Mouse (Mus musculus): ENCODE data around the gene Lrmp.
"Not testable (repeated sequence)": the region's sequence is repeated elsewhere in the genome, so short reads cannot be mapped to it uniquely, and the experiment has no call there.

The Lrmp gene

DNA sequence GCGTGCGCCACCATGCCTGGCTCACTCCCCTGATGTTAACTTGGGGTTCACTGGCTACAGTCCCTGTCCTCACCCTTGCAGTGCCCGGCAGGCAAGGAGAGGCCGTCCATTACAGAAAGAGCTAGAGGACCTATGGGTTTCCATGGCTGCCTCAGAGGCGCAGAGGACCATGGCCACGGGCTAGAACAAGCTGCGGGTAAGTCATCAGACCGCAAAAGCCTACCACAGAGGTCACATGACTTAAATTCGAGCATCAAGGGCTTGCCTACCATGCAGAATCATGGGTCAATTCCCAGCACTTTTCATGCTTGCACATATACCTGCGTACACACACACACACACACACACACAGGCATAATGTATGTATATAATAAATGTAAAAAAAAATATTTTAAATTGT is 10.0 kb upstream of the Lrmp start:
- DNase-seq, result peak; percentile 59 to 62

DNA sequence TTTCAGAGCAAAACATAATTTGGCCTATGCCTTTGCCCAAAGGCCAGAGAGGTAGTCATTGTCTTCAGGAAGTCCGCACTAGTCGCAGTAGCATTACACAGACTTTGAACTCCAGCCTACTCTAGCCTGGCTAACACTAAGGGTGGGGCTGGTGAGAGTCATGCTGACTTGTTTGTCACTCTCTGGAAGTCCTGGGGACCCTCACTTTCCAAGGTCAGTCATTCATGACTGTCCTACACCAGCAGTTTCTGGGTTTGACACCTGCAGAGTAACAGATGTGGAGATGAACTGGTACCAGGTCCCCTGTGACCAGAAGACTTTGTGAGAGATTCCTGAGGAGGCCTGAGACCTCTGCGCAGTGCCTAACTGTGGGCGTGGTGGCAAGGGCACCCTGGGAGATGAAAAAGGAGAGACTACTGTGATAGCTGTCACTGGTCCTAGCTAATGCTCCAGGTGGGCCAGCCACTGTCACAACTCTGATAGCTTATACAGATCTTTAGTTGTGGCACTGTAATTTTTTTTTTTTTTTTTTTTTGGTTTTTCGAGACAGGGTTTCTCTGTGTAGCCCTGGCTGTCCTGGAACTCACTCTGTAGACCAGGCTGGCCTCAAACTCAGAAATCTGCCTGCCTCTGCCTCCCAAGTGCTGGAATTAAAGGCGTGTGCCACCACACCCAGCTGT is 9.2 kb upstream of the Lrmp start:
- DNase-seq, result peak; percentile 37 to 41

DNA sequence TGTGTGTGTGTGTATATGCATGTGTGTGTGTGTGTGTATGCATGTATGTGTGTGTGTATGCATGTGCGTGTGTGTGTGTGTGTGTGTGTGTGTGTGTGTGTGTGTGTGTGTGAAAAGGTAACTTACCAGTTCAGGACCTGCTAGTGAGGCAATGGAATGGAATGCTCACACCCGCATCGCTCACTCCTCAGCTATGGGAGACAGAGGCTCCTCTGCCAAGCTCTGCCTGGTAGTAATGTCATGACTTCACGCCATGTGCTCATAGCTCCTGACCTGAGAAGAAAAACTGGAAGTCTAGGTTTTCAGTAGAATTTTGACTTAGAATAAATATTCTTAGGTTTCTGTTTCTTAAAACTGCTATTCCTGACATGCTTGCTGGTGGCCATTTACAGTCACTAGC is 4.7 kb upstream of the Lrmp start:
- no peak for DNase-seq

DNA sequence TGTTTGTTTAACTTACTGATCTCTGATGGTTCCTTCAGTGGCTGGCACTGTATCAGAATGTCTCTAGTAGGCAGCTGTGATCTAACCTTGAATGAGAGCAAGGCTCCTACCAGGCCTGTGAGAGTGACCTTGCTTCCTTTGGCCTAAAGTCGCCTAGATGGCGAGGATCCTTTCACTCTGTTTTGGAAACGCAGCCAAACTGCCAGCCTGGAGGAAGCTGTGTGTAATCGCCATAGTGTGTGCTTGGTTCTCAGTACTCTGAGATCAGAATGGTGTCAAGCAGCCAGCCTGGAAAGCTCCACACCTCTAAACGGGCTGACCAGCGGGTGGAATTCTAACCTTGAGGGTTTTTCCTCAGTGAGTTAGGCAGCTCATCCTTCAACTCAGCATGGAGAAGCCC is 2.6 kb upstream of the Lrmp start:
- no peak for DNase-seq

DNA sequence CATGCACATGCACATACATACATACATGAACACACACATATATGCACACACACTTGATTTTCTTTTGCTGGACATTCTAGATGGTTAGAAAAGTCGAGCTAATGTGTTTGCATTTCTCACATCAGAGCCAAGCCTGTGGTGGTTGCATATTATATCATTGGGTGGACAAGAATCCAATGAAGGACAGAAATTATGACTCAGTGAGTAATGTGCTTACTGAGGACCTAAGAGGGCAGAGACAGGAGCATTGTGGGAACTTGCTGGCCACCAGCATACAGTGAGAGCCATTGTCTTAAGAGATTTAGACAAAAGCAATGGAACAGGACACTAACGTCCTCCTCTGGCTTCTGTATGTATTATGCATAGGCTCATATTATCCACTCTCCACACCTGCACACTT is 892 bp upstream of the Lrmp start:
- DNase-seq, result no peak

DNA sequence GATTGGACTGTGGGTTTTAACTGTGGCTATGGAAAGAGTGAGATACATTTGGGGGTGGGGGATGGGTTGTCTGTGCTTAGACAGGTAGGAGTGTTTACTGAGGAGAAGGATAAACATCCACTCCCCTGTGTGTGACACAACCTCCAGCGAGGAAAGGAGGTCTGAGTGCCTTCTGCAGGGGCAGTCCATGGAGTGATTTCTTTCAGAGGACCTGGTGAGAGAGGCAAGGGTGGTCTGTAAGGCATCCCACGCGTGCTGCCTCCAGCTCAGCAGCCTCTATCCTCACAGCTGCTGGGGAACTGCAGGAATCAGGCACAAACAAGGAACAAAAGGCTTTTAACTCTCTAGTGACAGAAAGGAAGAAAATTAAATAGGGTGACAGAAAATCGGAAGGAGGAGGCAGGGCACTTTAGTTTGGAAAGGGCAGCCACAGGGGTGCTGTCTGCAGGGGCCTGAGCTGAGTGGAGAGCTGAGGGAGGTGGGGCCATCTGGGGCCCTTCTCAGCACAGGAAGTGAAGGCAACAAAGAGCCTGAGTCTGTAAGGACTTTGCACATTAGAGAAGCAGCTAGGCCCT is 732 bp downstream of the Lrmp start:
- DNase-seq, result peak; percentile 32 to 42

DNA sequence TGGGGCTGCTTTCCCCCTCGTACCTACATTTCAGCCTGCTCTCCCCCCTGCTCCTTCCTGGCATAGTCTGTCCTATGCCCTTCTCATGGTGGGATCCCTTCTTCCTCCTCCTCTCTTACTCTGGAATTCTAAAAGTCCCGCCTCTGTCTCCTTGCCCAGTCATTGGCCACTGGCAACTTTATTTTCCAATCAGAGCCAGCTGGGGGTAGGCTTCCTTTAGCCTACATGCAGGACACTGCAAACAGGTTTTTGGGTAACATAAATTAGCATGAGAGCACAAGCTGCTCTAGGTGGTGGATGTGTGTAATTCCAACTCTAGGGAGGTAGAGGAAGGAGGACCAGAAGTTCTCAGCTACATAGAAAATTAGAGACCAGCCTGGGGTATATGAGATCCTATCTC is 4.6 kb downstream of the Lrmp start:
- no peak for DNase-seq

DNA sequence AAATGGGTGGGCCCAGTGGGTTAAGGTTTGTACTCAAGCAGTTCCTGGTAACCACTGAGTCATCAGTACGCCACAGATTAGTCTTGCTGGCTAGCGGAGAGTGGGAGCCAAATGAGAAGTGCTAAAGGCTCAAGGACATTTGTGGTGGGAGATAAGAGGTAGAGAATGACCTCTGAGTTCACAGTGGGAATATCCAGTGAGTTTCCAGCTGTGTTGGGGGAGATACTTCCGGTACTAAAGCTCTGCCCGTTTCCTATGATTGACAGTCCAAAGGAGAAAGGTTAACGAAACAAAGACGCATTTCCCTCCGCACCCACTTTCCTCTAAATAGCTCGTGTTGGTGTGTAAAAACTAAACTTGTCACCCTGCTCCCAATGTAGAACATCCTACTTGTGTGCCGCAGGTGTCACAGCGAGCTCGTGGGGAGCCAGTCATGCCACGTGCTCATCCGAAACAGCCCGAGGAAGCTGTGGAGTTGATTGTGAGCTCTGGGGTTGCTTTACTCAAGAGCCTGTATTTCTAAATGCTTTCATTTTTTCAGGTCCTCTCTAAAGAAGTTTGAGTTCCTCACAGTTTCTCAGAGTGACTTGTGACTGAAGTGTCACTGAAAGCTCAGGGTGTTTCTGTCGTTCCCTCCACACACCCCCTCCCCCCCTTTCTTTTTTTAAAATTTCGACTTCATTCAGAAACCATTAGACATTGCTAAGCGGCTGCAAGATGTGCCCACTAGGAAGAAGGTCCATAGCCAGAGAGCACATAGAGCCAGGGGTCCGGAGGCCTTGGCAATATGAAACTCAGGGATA is 5.5 kb downstream of the Lrmp start:
- DNase-seq, result peak; percentile 57 to 60

DNA sequence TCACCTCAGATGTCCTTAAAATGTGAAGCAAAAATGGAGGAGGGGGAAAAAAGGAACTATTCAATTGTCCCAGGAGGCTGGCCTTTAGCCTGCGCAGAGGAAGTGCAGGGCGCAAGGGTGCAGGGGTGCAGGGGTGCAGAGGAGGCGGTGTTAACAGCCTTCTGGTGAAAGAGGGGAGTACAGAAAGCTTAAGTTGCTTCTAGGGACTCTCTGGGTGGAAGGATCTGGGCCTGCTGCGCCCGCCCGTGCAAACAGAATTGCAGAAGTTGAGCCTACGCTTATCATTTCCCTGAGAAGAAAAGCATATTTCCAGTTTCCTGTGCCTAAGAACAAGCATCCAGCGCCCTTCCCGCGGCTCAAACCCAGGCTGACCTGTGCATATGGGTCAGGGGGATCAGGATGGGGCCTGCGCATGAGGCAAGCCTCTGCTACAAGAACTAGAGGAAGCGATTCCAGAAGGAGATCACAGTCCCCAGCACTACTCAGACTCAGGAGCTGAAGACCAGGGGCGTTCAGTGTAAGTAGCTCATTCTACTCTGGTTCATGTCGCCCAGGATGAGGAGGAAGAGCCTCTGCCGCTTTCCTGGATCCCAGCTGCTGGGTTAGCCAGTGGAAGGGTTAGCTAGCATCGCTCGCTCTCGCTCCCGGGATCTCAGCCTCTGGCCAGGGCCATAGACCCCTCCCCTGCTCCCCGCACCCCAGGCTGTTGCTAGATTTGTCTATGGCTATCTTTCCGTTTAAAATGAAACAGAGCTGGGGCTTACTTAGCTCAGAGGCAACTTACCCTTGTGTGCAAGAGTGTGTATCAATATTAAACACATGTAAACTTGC is 6.4 kb downstream of the Lrmp start:
- DNase-seq, result peak; percentile 80 to 85

DNA sequence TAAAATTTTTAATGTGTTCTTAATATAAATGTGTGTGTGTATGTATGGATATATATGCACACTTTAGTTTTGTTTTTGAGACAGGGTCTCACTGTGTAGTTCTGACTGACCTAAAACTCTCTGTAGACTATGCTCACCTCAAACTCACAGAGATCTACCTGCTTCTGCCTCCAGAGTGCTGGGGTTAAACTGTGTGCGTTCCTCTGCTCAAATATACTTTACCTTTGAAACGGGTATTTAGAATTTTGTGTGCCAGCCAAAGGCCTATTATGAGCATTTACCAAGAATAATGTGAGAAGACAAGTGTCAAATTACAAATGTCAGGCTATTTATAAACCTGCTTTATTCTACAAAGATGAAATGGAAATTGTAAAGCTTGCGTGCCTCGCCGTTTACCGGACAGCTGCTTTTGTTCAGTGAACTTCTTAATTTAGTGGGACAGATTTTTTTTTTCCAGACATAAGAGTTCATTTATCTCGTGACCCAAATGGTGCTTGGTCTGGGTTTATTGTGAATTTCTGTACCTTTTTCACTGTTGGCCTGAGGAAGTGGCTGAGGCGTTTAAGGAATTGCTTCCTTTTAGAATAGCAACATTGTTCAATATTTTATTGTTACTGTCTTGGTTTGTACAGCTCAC is 7.1 kb downstream of the Lrmp start:
- DNase-seq, result peak; percentile 11 to 15

DNA sequence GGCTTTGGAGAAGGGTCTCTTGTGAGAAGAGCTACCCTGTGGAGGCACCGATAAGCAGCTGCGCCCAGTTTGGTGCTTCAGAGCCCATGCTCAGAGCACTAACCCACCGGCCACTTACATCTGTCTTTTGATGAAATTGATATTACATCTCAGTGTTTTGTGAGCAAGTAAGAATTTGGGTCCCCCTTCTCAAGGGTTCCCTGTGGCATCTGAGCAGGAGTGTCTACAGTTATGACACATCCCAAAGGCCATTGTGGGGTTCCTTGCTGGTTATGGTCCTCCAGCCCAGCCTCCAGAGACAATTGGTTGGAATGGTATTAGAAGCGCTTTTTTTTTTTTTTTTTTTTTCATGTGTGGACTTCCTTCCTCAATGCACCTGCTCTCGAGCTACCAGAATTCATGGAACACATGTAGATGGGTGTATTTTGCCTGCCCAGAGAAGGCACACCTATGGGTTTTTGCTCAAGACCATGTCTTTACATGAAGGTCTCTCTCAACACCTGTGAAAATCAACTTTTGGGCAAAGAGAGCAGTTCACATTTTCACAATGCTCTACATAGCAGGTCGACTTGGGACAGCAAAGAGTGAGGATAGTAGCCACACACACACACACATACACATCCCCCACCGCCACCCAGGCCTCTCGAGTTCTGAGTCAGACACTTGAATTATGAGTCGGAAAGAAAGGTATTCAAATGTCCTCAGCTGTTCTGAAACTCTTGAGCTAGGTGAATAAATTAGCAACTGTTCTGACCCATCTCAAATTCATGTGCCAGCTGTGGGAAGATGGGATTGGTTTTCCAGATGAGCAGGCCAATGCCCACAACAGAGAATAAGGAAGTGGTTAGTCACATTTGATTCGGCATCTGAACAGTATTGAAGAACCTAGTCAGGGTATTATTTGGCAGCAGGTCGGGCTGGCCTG is 7.9 kb downstream of the Lrmp start:
- DNase-seq, result peak; percentile 60 to 65

DNA sequence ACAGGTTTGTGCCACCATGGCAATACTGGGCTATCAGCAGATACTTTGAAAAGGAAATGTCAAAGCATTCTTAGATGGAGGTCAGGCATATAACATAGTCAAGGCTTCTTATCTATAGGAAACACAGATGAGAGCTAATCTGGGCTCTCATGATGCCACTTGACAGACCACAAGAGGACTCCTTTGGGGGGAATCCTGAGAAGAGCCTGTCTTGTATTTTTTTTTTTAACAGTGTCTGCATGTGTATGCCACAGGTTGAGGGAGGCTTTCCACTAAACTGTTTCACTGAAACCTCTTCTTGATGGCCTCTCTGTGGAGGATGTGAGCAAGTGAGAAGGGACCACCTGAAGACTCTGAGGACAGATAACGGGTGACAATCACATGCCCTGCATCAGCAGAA is 9.2 kb downstream of the Lrmp start:
- no peak for DNase-seq

DNA sequence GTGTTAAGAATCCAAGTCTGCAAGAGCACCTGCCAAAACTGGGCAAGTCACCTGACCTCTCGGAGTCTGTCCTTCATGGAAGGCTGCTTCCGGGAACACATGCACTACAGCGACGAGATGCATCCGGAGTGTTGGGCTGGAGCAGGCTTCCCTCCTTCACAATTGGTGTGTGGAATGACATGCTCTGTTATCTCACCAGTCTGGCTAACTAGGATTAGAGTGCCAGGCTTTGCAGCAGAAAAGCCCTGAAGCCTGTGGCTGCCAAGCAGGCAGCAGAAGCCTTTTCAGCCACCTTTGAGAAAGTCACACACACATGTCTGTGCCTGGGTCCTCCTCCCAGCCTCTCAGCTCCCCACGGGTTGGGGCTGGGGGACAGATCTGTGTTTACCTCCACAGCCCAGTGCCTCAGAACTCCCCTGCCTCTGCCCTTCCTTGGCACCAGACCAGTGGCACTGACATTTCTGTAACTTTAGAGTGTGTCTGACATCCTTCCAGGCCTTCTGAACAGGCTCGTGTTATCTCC is 10.2 kb downstream of the Lrmp start:
- no peak for DNase-seq

DNA sequence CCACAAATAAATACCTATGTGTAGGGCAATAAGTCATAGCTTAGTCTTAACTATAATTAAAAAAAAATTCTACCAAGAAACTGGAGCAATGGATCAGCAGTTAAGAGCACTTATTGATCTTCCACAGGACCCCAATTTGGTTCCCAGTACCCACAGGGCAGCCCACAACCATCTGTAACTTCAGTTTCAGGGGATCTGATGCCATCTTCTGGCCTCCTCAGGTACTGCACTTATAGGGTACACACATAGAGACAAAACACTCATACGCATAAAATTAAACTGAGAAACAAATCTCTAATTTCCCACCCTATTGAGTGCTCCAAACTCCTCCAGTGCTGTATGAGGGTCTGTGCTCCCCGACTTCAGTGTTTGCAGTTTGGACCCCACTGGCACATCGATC is 12.2 kb downstream of the Lrmp start:
- DNase-seq, result peak; percentile 53 to 55

DNA sequence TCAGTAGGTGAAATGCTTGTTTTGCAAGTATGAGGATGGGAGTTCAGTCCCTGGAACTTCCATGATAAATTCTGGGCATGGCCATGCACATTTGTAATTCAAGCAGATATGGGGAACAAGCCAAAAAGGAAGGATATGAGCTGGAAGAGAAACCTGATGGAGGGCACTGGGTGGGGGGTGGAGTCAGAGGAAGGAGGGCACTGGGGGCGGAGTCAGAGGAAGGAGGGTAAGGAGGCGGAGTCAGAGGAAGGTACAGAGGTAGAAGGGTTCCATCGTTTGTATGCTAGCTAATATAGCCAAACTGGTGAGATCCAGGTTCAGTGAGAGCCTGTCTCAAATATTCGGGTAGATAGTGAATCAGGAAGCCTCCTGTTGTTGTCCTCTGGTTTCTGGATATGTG is 14.1 kb downstream of the Lrmp start:
- DNase-seq, result peak; percentile 46 to 62

DNA sequence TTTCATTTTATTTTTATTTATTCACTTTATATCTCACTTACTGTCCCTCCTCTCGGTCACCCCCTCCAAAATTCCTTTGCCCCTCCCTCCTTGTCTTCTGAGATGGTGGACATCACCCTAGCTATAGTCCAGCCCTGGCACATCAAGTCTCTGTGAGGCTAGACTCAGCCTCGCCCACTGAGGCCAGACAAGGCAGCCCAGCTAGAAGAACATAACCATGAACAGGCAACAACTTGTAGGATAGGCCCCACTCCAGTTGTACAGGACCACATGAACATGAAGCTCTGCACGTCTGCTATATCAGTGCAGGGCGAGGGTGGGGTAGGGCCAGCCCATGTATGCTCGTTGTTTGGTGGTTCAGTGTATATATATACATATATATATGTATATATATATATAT is 16.5 kb downstream of the Lrmp start:
- DNase-seq, result no peak

DNA sequence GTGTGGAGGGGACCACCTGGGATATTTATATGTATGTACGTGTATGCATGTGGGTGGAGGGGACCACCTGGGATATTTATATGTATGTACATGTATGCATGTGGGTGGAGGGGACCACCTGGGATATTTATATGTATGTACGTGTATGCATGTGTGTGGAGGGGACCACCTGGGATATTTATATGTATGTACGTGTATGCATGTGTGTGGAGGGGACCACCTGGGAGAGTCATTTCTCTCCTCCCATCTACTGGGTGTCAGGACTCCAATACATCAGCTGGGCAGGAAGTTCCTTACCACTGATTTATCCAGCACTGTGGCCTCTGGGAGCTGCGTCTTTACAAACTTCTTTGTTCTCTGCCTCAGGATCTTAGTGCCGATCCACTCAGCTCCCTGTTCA is 17.5 kb downstream of the Lrmp start:
- not testable (repeated sequence) for DNase-seq

DNA sequence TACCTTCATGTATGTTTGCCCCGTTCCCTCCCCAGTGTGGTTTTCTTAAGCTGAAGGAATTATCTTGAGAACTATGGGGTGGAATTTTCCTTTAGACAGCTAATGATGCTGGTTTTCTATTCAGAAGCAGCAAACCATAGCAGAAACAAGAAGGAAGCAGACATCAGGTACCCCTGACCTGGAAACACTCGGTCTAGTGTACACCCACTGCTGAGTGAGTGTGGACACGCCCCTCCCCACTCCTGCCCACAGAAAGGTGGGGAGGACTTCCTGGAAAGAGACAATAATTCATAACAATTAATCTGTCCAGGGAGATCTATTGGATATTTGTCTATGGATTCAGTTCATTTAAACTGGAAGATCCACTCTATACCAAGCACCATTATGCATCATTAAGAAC is 19.8 kb downstream of the Lrmp start:
- no peak for DNase-seq

DNA sequence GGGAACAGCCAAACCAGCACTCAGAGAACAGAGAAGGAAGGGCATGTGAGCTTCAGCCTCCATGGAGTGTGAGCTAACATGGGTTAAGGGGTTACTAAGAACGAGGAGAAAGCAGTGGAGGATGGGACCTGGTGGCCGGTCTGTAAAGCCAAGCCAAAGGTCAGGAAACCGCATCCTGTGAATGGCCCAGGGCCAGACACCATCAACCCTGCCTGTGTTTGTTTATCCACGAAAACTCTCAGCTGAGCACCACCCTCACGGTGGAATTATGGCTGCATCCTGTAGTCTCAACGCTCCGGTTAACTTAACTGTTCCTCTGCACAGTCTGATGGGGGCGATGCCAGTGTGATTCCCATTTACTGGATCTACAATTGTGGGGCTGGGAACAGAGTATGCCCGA is 20.4 kb downstream of the Lrmp start:
- DNase-seq, result no peak

DNA sequence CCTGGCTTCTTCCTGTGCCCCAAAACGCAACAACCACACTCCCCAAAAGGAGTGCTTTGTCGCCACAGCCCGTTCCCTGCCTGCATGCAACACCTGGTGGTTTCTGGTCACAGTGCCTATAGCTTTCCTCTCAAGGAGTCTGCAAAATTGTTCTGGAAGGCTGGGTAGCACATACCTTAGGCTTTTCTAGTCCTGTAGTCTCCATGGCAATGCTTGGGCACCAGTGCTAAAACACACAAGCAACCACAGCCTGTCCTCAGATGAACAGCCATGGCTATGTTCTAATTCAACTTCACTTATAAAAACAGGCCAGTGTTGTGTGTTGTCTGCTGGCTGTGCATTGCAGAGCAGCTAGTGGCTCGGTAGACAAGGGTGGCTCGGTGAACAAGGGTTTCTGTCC is 21.4 kb downstream of the Lrmp start:
- no peak for DNase-seq

DNA sequence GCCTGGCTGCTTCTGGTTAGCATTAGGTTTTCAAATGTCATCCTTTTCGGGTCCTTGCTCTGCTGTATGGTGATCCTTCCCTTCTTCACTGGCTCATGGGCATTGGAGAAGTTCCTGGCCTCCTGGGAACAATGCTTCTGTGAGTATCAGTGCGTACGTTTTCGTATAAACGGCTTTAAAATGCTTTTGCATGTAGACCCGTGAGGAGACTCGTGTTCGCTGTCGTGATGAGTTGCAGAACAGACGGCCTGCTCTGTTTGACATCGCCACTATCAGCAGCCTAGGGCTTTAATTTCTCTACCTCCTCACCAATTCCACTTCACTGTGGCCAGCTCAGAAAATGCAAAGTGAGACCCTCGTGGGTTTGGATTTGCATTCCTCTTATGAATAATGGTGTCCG is 23.8 kb downstream of the Lrmp start:
- DNase-seq, result no peak

All from B cell, adult 2 months (primary cell).